Comparison of ENCODE assay signal across 21 mouse cellular contexts in the genomic region with DNA sequence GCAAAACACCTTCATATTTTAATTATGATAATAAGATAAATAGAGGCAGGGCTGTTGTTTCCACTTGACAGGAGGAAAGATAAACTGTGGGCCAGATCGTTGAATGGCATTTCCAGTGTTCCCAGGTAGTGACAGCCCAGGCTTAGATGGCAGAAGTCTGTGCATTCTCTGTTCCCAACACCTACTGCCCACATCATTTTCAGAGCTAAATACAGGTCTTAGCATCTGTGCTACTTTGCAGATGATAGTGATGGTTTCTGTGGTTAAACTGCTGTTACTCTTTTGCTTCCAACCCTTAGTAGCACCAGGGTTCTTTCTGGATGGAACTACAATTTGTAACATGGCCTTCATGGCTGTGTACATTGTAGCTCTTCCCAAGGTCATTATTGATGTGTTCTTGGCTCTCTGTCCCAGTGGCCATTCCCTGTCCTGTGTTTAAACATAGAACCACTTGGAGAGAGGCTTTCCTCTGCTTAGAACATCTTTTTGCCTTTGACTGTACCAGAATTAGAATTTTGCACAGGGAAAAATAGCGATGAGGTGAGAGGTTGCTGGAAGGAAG. TPM values are rescaled to one million over a fixed set of nuclear protein-coding genes. Genes with fewer than 3 reads are reported as not detected.
DNase-seq lines count a peak whose midpoint lies in the region; ATAC-seq and TF ChIP-seq lines count a peak whose summit lies in the region.
"Had no signal": no experiment of that assay in that cellular context is flagged by ENCODE, and none has a peak within 500 bp of the region (broad histone marks: within the 10 kb centered on the region; RNA-seq: fewer than 3 reads in every experiment).

No protein-coding gene starts in this region.

- 70% methylated on average over 2 of the region's 2 CpGs for WGBS in liver, postnatal 0 days (ENCODE audit: insufficient replicate concordance)
- WGBS in midbrain, embryonic 15.5 days: 93% methylated on average over 2 of the region's 2 CpGs

- intact Hi-C loops in left cerebral cortex, postnatal 36 days (cut with DNase I): no loop called here

- no peaks in the 10 kb centered on the region for H3K27me3 ChIP-seq in liver, postnatal 0 days (ENCODE audit: insufficient read depth, low read length)
- H3K27me3 ChIP-seq in midbrain, embryonic 15.5 days (replicated peaks): no peaks in the 10 kb centered on the region
- H3K27me3 ChIP-seq: embryonic facial prominence, embryonic 12.5 days; hindbrain, embryonic 13.5 days had no signal

- TF ChIP-seq EP300 in liver, postnatal 0 days (IDR thresholded peaks at IDR 0.05; ENCODE audit: low read depth): peak; percentile 53; the same call in 1 of the 2 replicates

- peak; percentile 77 for ATAC-seq in liver, postnatal 0 days
- ATAC-seq in midbrain, embryonic 15.5 days (replicated peaks): no peak
- ATAC-seq: forebrain, postnatal 0 days had no signal

- no peaks in the 10 kb centered on the region for H3K36me3 ChIP-seq in liver, postnatal 0 days (replicated peaks; ENCODE audit: insufficient read depth, low read length)
- no peaks in the 10 kb centered on the region for H3K36me3 ChIP-seq in midbrain, embryonic 15.5 days (replicated peaks)
- H3K36me3 ChIP-seq: embryonic facial prominence, embryonic 12.5 days; heart, embryonic 10.5 days; hindbrain, embryonic 13.5 days; limb, embryonic 10.5 days had no signal

- DNase-seq in frontal cortex, postnatal 36 days (ENCODE audit: low spot score in 2 of 2): peak; percentile 21 to 71
- no peak for DNase-seq in frontal cortex, postnatal 10 days (ENCODE audit: low spot score in 2 of 2)
- peak; percentile 19 for DNase-seq in liver, postnatal 0 days
- DNase-seq in liver: no peak
- peak; percentile 84 for DNase-seq in brain, adult 2 months (ENCODE audit: low read depth, low spot score)
- peak; percentile 34 to 36 for DNase-seq in left cerebral cortex, postnatal 36 days (ENCODE audit: low spot score in 2 of 2)
- DNase-seq: cerebellum, adult 2 months; forebrain, postnatal 0 days; gastrocnemius, postnatal 36 days; heart, postnatal 10 days; kidney, adult 9 months; kidney, postnatal 36 days; lung, postnatal 10 days; midbrain, embryonic 14.5 days; thymus, adult 2 months had no signal

- no peaks in the 10 kb centered on the region for H3K9me3 ChIP-seq in liver, postnatal 0 days (ENCODE audit: low read length)
- H3K9me3 ChIP-seq in midbrain, embryonic 15.5 days: no peaks in the 10 kb centered on the region
- H3K9me3 ChIP-seq: embryonic facial prominence, embryonic 12.5 days; heart, embryonic 10.5 days; hindbrain, embryonic 13.5 days; limb, embryonic 10.5 days had no signal

- no peak overlapping the region for H3K27ac ChIP-seq in liver, postnatal 0 days (ENCODE audit: low read depth)
- H3K27ac ChIP-seq in midbrain, embryonic 15.5 days: no peak overlapping the region
- H3K27ac ChIP-seq: embryonic facial prominence, embryonic 12.5 days; heart, embryonic 10.5 days; hindbrain, embryonic 13.5 days; limb, embryonic 10.5 days; liver, embryonic 14.5 days had no signal

- H3K4me3 ChIP-seq in liver, postnatal 0 days (ENCODE audit: low read depth, low read length): no peak overlapping the region
- H3K4me3 ChIP-seq in midbrain, embryonic 15.5 days: no peak overlapping the region
- H3K4me3 ChIP-seq: embryonic facial prominence, embryonic 12.5 days; heart, embryonic 10.5 days; hindbrain, embryonic 13.5 days; limb, embryonic 10.5 days had no signal

- peaks cover 10% of the 10 kb centered on the region for H3K4me1 ChIP-seq in liver, postnatal 0 days (ENCODE audit: insufficient read depth)
- no peaks in the 10 kb centered on the region for H3K4me1 ChIP-seq in midbrain, embryonic 15.5 days
- H3K4me1 ChIP-seq: embryonic facial prominence, embryonic 12.5 days; heart, embryonic 10.5 days; hindbrain, embryonic 13.5 days had no signal

- TF ChIP-seq CTCF in liver, postnatal 0 days (IDR thresholded peaks at IDR 0.05; ENCODE audit: low read depth): no peak

- H3K9ac ChIP-seq in liver, postnatal 0 days (replicated peaks): no peak overlapping the region
- H3K9ac ChIP-seq in midbrain, embryonic 15.5 days: no peak overlapping the region
- H3K9ac ChIP-seq: embryonic facial prominence, embryonic 12.5 days; forebrain, postnatal 0 days; hindbrain, embryonic 13.5 days; liver, embryonic 14.5 days had no signal

- no peak overlapping the region for H3K4me2 ChIP-seq in liver, postnatal 0 days (ENCODE audit: low read depth, low read length)
- H3K4me2 ChIP-seq in midbrain, embryonic 15.5 days: no peak overlapping the region
- H3K4me2 ChIP-seq: embryonic facial prominence, embryonic 12.5 days; hindbrain, embryonic 13.5 days had no signal

RNA-seq across cellular contexts. Expression of gene Fggy, which starts 31.5 kb away (rescaled TPM):
- polyA plus RNA-seq in liver, postnatal 0 days (2015; fragmentation: Nextera tagmentation; extraction: Ambion mirVana): 45.4 and 53.0 TPM in 2 replicates
- 10 to 100 TPM; 15.8 to 21.0 TPM for total RNA-seq in left cerebral cortex, postnatal 36 days (2021)
- polyA plus RNA-seq in midbrain, embryonic 15.5 days (2015; fragmentation: Nextera tagmentation; extraction: Ambion mirVana): 7.4 and 7.8 TPM in 2 replicates

Comparison
In these comparisons a context has a peak if more than half of its experiments do, and no peak if none do; other contexts are left out.
1. DNase-seq: peak in frontal cortex, postnatal 36 days (2 of 2), liver, postnatal 0 days (single experiment), brain, adult 2 months (single experiment) and left cerebral cortex, postnatal 36 days (2 of 2); none in frontal cortex, postnatal 10 days (0 of 2) and liver (single experiment).